Mouse (Mus musculus): ENCODE results near the gene Gata5.
A peak's percentile ranks its signal among the peaks of the same experiment; 100 is the strongest.

Gata5 gene

GRCm38 (mm10) chr2:180307680-180308079 lies 26.8 kb downstream of the Gata5 start:
- no peak for DNase-seq (ENCODE audit: low spot score)

GRCm38 (mm10) chr2:180306423-180307168 lies 27.9 kb downstream of the Gata5 start:
- peak; percentile 66 for DNase-seq (ENCODE audit: low spot score)

GRCm38 (mm10) chr2:180306009-180306408 lies 28.5 kb downstream of the Gata5 start:
- DNase-seq (ENCODE audit: low spot score): no peak

GRCm38 (mm10) chr2:180305490-180305889 lies 29.0 kb downstream of the Gata5 start:
- no peak for DNase-seq (ENCODE audit: low spot score)

GRCm38 (mm10) chr2:180304554-180304953 lies 29.9 kb downstream of the Gata5 start:
- no peak for DNase-seq (ENCODE audit: low spot score)

GRCm38 (mm10) chr2:180303468-180303867 lies 31.0 kb downstream of the Gata5 start:
- peak; percentile 37 for DNase-seq (ENCODE audit: low spot score)

GRCm38 (mm10) chr2:180302201-180302600 lies 32.3 kb downstream of the Gata5 start:
- DNase-seq (ENCODE audit: low spot score): no peak

- DNase-seq (ENCODE audit: low spot score): no peak
Observed at GRCm38 (mm10) chr2:180300771-180301170, 33.7 kb downstream of the Gata5 start.

GRCm38 (mm10) chr2:180300252-180300651 lies 34.2 kb downstream of the Gata5 start:
- no peak for DNase-seq (ENCODE audit: low spot score)

GRCm38 (mm10) chr2:180292906-180293305 lies 41.6 kb downstream of the Gata5 start:
- DNase-seq (ENCODE audit: low spot score): no peak

- peak; percentile 36 for DNase-seq (ENCODE audit: low spot score)
Observed at GRCm38 (mm10) chr2:180292026-180292425, 42.5 kb downstream of the Gata5 start.

GRCm38 (mm10) chr2:180291566-180291965 lies 42.9 kb downstream of the Gata5 start:
- no peak for DNase-seq (ENCODE audit: low spot score)

- DNase-seq (ENCODE audit: low spot score): no peak
Observed at GRCm38 (mm10) chr2:180290503-180290902, 44.0 kb downstream of the Gata5 start.

- peak; percentile 85 for DNase-seq (ENCODE audit: low spot score)
Observed at GRCm38 (mm10) chr2:180289440-180290108, 44.9 kb downstream of the Gata5 start, which contains the start of gene Rbbp8nl. Gene Rbbp8nl (minus strand): TSS chr2:180289879.

- DNase-seq (ENCODE audit: low spot score): no peak
Observed at GRCm38 (mm10) chr2:180288966-180289365, 45.5 kb downstream of the Gata5 start.

- DNase-seq (ENCODE audit: low spot score): no peak
Observed at GRCm38 (mm10) chr2:180279321-180279720, 55.2 kb downstream of the Gata5 start.

GRCm38 (mm10) chr2:180277773-180278320 lies 56.7 kb downstream of the Gata5 start:
- DNase-seq (ENCODE audit: low spot score): no peak

GRCm38 (mm10) chr2:180276851-180277259 lies 57.6 kb downstream of the Gata5 start:
- DNase-seq (ENCODE audit: low spot score): peak; percentile 72

GRCm38 (mm10) chr2:180276385-180276784 lies 58.1 kb downstream of the Gata5 start:
- DNase-seq (ENCODE audit: low spot score): no peak

GRCm38 (mm10) chr2:180275836-180276235 lies 58.7 kb downstream of the Gata5 start:
- DNase-seq (ENCODE audit: low spot score): peak; percentile 86

Measured in lung, postnatal 25 days (tissue).